Mouse (Mus musculus): ENCODE results near the gene Cradd.

DNA sequence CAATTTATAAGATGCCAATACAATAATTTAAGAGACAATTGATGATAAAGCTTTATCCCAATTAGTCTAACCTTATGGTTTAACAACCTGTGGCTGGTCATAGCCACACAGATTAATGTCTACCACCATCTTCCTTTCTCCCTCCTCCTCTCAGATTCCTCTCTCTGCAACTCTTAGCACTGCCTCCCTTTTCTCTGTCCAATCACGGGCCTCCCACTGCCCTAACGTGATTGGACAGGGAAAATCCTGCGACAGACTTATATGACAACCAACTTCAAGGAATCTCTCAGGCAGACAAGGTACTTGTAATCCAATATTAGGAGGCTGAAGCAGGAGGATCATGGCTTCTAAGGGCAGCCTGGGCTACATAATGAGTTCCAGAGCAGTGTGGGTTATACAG lies 8.7 kb upstream of the Cradd start:
- TF ChIP-seq CTCF (IDR thresholded peaks at IDR 0.05) (no peak), EP300 (IDR thresholded peaks at IDR 0.05) (no peak)
